Mouse (Mus musculus): ENCODE data around the gene Qrich1. TPM values are rescaled to one million over a fixed set of nuclear protein-coding genes. Genes with fewer than 3 reads are reported as not detected.
"Not testable (repeated sequence)": the region's sequence is repeated elsewhere in the genome, so short reads cannot be mapped to it uniquely, and the experiment has no call there.

The Qrich1 gene
- total and polyA plus RNA-seq, 2 experiments from 2014 or later: 109 to 240 TPM

DNA sequence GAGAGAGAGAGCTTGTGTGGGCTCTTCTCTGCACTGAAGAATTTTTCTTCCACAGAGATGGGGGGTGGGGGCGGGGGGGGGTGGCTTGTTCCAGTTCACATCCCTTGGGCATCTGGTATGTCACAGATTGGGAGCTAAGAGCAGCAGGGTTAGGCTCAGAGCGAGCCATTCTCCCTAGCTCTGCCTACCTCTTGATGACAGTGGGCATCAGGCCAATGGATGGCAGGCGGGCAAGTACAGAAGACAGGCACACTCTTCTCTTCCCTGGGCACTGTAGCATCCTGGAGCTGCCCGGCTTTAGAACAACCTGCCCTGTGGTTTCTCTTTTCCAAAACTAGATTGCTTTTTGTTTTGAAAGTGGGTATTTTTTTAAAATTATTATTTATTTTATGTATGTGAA lies 74.9 kb downstream of the Qrich1 start:
- Histone ChIP-seq H3K4me2 (ENCODE audit: low read depth, low read length, poor library complexity, severe bottlenecking) (no peak overlapping the region), H3K4me3 (ENCODE audit: low read depth, low read length) (no peak overlapping the region), H3K27ac (ENCODE audit: low read depth, low read length) (no peak overlapping the region), H3K9me3 (ENCODE audit: low read length) (no peaks in the 10 kb centered on the region), H3K27me3 (ENCODE audit: insufficient read depth, low read length) (no peaks in the 10 kb centered on the region), H3K36me3 (ENCODE audit: insufficient read depth, low read length) (no peaks in the 10 kb centered on the region), H3K9ac (replicated peaks; ENCODE audit: low read length, poor library complexity, severe bottlenecking) (no peak overlapping the region), H3K4me1 (ENCODE audit: insufficient read depth, low read length) (peaks cover 26% of the 10 kb centered on the region)
- DNase-seq (ENCODE audit: low spot score) (no peak), ATAC-seq (ENCODE audit: low FRiP score) (no peak)
- TF ChIP-seq CTCF (IDR thresholded peaks at IDR 0.05): no peak
- WGBS: 84% methylated on average over 4 of the region's 4 CpGs

DNA sequence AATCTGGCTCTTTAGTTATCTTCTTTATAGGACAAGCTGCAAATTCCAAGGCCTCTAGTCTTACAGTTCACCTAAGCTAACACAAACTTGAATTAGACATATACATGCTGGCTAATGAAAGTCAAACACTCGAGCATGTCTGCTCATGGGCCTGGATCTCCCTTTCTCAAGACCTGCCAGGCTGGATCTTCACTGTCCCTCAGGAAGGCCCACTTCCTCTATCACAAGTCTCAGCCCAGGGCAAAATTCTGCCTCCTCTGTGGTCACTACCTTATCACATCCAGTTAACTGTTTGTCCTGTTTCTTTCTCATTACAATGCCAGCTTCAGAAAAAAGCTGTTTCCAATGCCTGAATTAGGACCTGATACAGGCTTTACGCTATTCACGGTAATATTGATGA lies 77.7 kb downstream of the Qrich1 start:
- Histone ChIP-seq H3K9me3 (ENCODE audit: low read length) (no peaks in the 10 kb centered on the region), H3K4me3 (ENCODE audit: low read depth, low read length) (no peak overlapping the region), H3K27ac (ENCODE audit: low read depth, low read length) (no peak overlapping the region), H3K4me1 (ENCODE audit: insufficient read depth, low read length) (no peaks in the 10 kb centered on the region), H3K36me3 (ENCODE audit: insufficient read depth, low read length) (no peaks in the 10 kb centered on the region), H3K4me2 (ENCODE audit: low read depth, low read length, poor library complexity, severe bottlenecking) (no peak overlapping the region), H3K9ac (replicated peaks; ENCODE audit: low read length, poor library complexity, severe bottlenecking) (no peak overlapping the region), H3K27me3 (ENCODE audit: insufficient read depth, low read length) (no peaks in the 10 kb centered on the region)
- no peak for ATAC-seq (ENCODE audit: low FRiP score)
- WGBS: 87% methylated on average over 3 of the region's 3 CpGs
- TF ChIP-seq CTCF (IDR thresholded peaks at IDR 0.05): no peak
- no peak for DNase-seq (ENCODE audit: low spot score)

DNA sequence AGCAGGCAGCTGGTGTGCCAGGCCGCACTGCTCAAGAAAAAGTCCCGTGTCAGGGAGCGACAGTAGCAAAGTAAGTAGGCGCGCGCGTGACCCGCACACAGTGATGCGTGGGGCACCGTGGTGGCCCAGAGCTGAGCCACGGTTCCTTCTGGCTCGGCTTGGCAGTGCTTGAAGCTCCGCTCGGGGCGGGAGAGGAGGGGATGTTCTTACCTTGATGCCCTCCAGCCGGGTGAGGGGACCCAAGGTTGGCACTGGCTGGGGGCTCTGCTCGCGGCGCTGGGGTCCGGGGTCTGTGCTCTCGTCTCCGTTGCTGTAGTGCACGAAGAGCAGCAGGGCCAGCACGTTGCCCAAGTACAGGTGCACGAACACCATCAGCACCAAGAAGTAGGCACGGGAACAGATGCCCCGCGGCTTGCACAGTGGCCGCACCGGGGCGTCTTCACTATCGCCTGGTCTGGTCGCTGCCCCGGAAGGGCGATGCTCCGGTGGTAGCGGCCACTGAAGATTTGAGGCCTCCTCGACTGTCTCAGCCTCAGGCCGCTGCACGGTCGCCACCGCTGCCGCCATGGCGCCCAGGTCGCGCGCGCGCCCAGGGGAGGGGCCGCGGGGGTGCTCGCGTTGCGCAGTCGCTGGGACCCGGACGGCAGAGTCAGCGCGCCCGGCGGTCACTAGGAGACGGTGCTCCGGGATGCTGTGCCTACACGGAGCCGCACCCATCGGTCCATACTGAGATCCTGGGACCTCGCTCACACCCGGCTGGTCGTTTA lies 80.6 kb downstream of the Qrich1 start, which contains the start of gene P4htm:
TSS of gene P4htm (minus strand) at position 670 of the 767 bp plus-strand sequence.
- Histone ChIP-seq H3K9ac (replicated peaks; ENCODE audit: low read length, poor library complexity, severe bottlenecking) (peak within 1 kb of the TSS; percentile 87), H3K9me3 (ENCODE audit: low read length) (no peaks in the 10 kb centered on the region), H3K4me1 (ENCODE audit: insufficient read depth, low read length) (no peaks in the 10 kb centered on the region), H3K4me3 (ENCODE audit: low read depth, low read length) (peak within 1 kb of the TSS; percentile 74), H3K27me3 (ENCODE audit: insufficient read depth, low read length) (no peaks in the 10 kb centered on the region), H3K4me2 (ENCODE audit: low read depth, low read length, poor library complexity, severe bottlenecking) (peak within 1 kb of the TSS; percentile 94), H3K36me3 (ENCODE audit: insufficient read depth, low read length) (no peaks in the 10 kb centered on the region; the same call in 1 of the 2 replicates), H3K27ac (ENCODE audit: low read depth, low read length) (peak within 1 kb of the TSS; percentile 85)
- WGBS: under 1% methylated on average over 62 of the region's 69 CpGs
- TF ChIP-seq CTCF (IDR thresholded peaks at IDR 0.05): no peak
- DNase-seq (ENCODE audit: low spot score) (peak; percentile 75), ATAC-seq (ENCODE audit: low FRiP score) (peak; percentile 89)

DNA sequence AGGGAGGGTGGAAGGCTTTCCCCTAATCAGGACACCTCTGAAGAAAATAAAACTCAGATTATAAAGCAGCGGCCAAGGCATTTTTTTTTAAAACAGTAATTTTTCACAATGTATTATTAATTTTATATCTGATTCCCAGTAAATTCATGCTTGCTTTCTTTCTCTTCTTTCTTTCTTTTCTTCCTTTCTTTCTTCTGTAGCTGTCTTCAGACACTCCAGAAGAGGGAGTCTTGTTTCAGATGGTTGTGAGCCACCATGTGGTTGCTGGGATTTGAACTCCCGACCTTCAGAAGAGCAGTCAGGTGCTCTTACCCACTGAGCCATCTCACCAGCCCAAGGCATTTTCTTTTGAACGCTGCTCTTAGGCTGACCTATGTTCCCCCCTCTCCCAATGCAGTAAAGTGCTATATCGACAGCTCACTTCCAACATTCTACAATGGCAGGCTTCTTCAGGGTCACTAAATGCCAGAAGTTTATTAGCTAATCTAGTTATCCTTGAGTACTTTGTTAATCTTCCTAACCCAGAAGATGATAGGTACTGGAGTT lies 82.5 kb downstream of the Qrich1 start:
- peak; percentile 27 for DNase-seq (ENCODE audit: low spot score)
- Histone ChIP-seq H3K9me3 (ENCODE audit: low read length) (no peaks in the 10 kb centered on the region), H3K27ac (ENCODE audit: low read depth, low read length) (no peak overlapping the region), H3K27me3 (ENCODE audit: insufficient read depth, low read length) (no peaks in the 10 kb centered on the region), H3K4me3 (ENCODE audit: low read depth, low read length) (no peak overlapping the region), H3K9ac (replicated peaks; ENCODE audit: low read length, poor library complexity, severe bottlenecking) (no peak overlapping the region), H3K36me3 (ENCODE audit: insufficient read depth, low read length) (peaks cover 14% of the 10 kb centered on the region), H3K4me1 (ENCODE audit: insufficient read depth, low read length) (no peaks in the 10 kb centered on the region), H3K4me2 (ENCODE audit: low read depth, low read length, poor library complexity, severe bottlenecking) (no peak overlapping the region)
- TF ChIP-seq CTCF (IDR thresholded peaks at IDR 0.05): no peak
- no peak for ATAC-seq (ENCODE audit: low FRiP score)
- WGBS: 83% methylated on average over 4 of the region's 4 CpGs

DNA sequence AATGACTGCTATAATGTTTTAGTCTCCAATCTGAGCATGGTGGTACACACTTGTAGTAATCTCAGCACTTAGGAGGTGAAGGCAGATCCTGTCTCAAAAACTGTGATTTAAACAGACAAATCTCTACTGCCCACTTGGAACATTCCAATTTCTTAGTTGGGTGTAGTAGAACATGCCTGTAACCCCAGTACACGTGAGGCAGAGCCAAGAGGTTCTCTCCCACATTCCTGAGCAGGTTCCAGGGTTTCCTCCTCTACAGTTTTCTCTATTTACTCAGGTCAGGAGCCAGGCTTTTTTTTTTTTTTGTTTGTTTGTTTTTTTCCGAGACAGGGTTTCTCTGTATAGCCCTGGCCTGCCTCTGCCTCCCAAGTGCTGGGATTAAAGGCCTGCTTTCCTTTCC lies 83.4 kb downstream of the Qrich1 start:
- DNase-seq (ENCODE audit: low spot score) (no peak), ATAC-seq (ENCODE audit: low FRiP score) (no peak)
- Histone ChIP-seq H3K27me3 (ENCODE audit: insufficient read depth, low read length) (no peaks in the 10 kb centered on the region), H3K27ac (ENCODE audit: low read depth, low read length) (no peak overlapping the region), H3K4me2 (ENCODE audit: low read depth, low read length, poor library complexity, severe bottlenecking) (no peak overlapping the region), H3K36me3 (ENCODE audit: insufficient read depth, low read length) (peaks cover 20% of the 10 kb centered on the region), H3K9ac (replicated peaks; ENCODE audit: low read length, poor library complexity, severe bottlenecking) (no peak overlapping the region), H3K4me3 (ENCODE audit: low read depth, low read length) (no peak overlapping the region), H3K9me3 (ENCODE audit: low read length) (no peaks in the 10 kb centered on the region), H3K4me1 (ENCODE audit: insufficient read depth, low read length) (no peaks in the 10 kb centered on the region)
- 53% methylated on average over 2 of the region's 2 CpGs for WGBS
- TF ChIP-seq CTCF (IDR thresholded peaks at IDR 0.05): no peak

DNA sequence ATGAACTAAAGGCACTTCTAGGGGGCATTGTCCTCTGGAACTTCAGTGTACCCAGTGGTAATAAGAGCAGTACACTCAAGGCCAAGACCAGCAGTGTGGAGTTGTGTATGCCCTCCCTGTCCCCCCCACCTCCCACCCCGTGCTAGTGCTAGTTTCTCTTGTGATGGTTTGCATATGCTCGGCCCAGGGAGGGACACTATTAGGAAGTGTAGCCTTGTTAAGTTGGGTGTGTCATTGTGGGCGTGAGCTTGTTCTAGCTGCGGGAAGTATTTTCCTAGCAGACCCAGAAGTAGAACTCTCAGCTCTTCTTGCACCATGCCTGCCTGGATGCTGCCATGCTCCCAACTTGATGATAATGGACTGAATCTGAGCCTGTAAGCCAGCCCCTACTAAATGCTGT lies 85.4 kb downstream of the Qrich1 start:
- H3K36me3 ChIP-seq (ENCODE audit: insufficient read depth, low read length): peaks cover 32% of the 10 kb centered on the region
- no peak overlapping the region for H3K9ac ChIP-seq (replicated peaks; ENCODE audit: low read length, poor library complexity, severe bottlenecking)
- no peaks in the 10 kb centered on the region for H3K9me3 ChIP-seq (ENCODE audit: low read length)
- no peak overlapping the region for H3K4me2 ChIP-seq (ENCODE audit: low read depth, low read length, poor library complexity, severe bottlenecking)
- ATAC-seq (ENCODE audit: low FRiP score) (no peak), DNase-seq (ENCODE audit: low spot score) (no peak)
- TF ChIP-seq CTCF (IDR thresholded peaks at IDR 0.05): no peak
- H3K4me3 ChIP-seq (ENCODE audit: low read depth, low read length): no peak overlapping the region
- no peaks in the 10 kb centered on the region for H3K4me1 ChIP-seq (ENCODE audit: insufficient read depth, low read length)
- 81% methylated on average over 4 of the region's 4 CpGs for WGBS
- H3K27me3 ChIP-seq (ENCODE audit: insufficient read depth, low read length): no peaks in the 10 kb centered on the region
- no peak overlapping the region for H3K27ac ChIP-seq (ENCODE audit: low read depth, low read length)

DNA sequence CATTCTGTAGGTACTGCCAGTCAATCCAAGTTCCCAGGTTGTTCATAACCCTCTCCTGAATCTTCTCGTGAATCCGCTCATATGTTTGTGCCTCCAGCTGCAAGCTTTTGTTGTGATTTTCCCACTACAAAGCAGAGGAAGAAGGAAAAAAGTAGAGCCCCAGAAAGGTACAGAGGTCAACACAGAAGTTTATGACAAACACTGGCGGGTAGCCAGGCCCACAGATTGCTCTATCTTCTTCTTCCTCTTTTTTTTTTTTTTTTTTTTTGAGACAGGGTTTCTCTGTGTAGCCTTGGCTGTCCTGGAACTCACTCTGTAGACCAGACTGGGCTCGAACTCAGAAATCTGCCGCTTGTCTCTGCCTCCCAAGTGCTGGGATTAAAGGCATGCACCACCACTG lies 91.3 kb downstream of the Qrich1 start:
- not testable (repeated sequence) for DNase-seq (ENCODE audit: low spot score); ATAC-seq (ENCODE audit: low FRiP score); H3K4me2 ChIP-seq (ENCODE audit: low read depth, low read length, poor library complexity, severe bottlenecking); H3K9me3 ChIP-seq (ENCODE audit: low read length); H3K4me1 ChIP-seq (ENCODE audit: insufficient read depth, low read length); H3K27ac ChIP-seq (ENCODE audit: low read depth, low read length); H3K27me3 ChIP-seq (ENCODE audit: insufficient read depth, low read length); H3K4me3 ChIP-seq (ENCODE audit: low read depth, low read length); H3K9ac ChIP-seq (replicated peaks; ENCODE audit: low read length, poor library complexity, severe bottlenecking)
- H3K36me3 ChIP-seq (ENCODE audit: insufficient read depth, low read length): peaks cover 73% of the 10 kb centered on the region
- WGBS: 94% methylated on average over 5 of the region's 5 CpGs

Data from midbrain, postnatal 0 days (tissue).